14 mouse cellular contexts compared by ENCODE assay signal in genomic region chr7:25804792-25805191, GRCm38 (mm10). TPM values are rescaled to one million over a fixed set of nuclear protein-coding genes. Genes with fewer than 3 reads are reported as not detected.
DNase-seq lines count a peak whose midpoint lies in the region; TF ChIP-seq lines count a peak whose summit lies in the region.
"Had no signal": no experiment of that assay in that cellular context is flagged by ENCODE, and none has a peak within 500 bp of the region (broad histone marks: within the 10 kb centered on the region; RNA-seq: fewer than 3 reads in every experiment).

No protein-coding gene starts in this region.

- TF ChIP-seq POLR2A in kidney, adult 2 months (IDR thresholded peaks at IDR 0.05; ENCODE audit: low read depth, low read length), result no peak

- peak; percentile 35 for DNase-seq in adrenal gland, postnatal 10 days
- no peak for DNase-seq in adrenal gland, adult 8-10 months
- DNase-seq in kidney, adult 2 months, result no peak
- DNase-seq in kidney, postnatal 10 days, result no peak
- DNase-seq in ovary, adult 18-20 months (ENCODE audit: low spot score), result peak; percentile 60
- no peak for DNase-seq in ovary, postnatal 10 days (ENCODE audit: low spot score)
- no peak for DNase-seq in thymus, postnatal 14 days
- DNase-seq in layer of hippocampus, adult 11-12 months (ENCODE audit: low spot score), result no peak
- DNase-seq: kidney, adult 11 months had no signal

- H3K27me3 ChIP-seq in kidney, adult 2 months (replicated peaks; ENCODE audit: control insufficient read depth, insufficient read depth, low read length), result no peaks in the 10 kb centered on the region
- H3K27me3 ChIP-seq: forebrain, embryonic 12.5 days; midbrain, embryonic 15.5 days; stomach, embryonic 15.5 days had no signal

- H3K4me1 ChIP-seq in kidney, adult 2 months (ENCODE audit: control insufficient read depth, insufficient read depth, low read length), result no peaks in the 10 kb centered on the region

- 66% methylated on average over 4 of the region's 4 CpGs for WGBS in kidney, adult 2 months

- H3K4me3 ChIP-seq in kidney, adult 2 months (ENCODE audit: insufficient read depth, low read depth, low read length), result no peak overlapping the region
- H3K4me3 ChIP-seq: forebrain, embryonic 12.5 days; heart, embryonic 10.5 days; midbrain, embryonic 15.5 days; stomach, embryonic 15.5 days had no signal

- 0 out of 2 replicates have a peak overlapping the region, but pooled peaks have one; percentile 16 for H3K27ac ChIP-seq in kidney, adult 2 months (ENCODE audit: insufficient read depth, low read depth, low read length)
- H3K27ac ChIP-seq: forebrain, embryonic 12.5 days; heart, embryonic 10.5 days; midbrain, embryonic 15.5 days; stomach, embryonic 15.5 days had no signal

- TF ChIP-seq CTCF in kidney, adult 2 months (conservative IDR thresholded peaks at IDR 0.05; ENCODE audit: insufficient read depth, insufficient read length, low read depth, low read length), result no peak

- H3K36me3 ChIP-seq in kidney, adult 2 months (ENCODE audit: control insufficient read depth, insufficient read depth, low read length), result no peaks in the 10 kb centered on the region
- H3K36me3 ChIP-seq: forebrain, embryonic 12.5 days; heart, embryonic 10.5 days; midbrain, embryonic 15.5 days had no signal

RNA-seq across cellular contexts. Expression of gene Cyp2s1, which starts 11.9 kb away (rescaled TPM):
- 1 to 10 TPM; 3.2 to 3.9 TPM for total RNA-seq in adrenal gland, postnatal 10 days (2021)
- 1 to 10 TPM; 2.3 to 4.2 (median 3.2) TPM for total RNA-seq in adrenal gland, adult 8-10 months (2022)
- polyA plus RNA-seq in kidney, adult 2 months (2012; rRNA removed), result 22.1 and 26.2 TPM in 2 replicates
- total RNA-seq: hematopoietic stem cell, adult 5-6 weeks had no signal

RNA-seq across cellular contexts. Expression of gene Axl, which starts 16.3 kb away (rescaled TPM):
- total RNA-seq in adrenal gland, postnatal 10 days (2021), result 10 to 100 TPM; 62.1 to 66.3 TPM
- total RNA-seq in adrenal gland, adult 8-10 months (2022), result 10 to 100 TPM; 51.4 to 73.8 (median 64.5) TPM
- polyA plus RNA-seq in kidney, adult 2 months (2012; rRNA removed), result 31.0 and 36.1 TPM in 2 replicates

RNA-seq across cellular contexts. Expression of gene Hnrnpul1, which starts 50.2 kb away (rescaled TPM):
- 100 to 1,000 TPM; 114 to 125 TPM for total RNA-seq in adrenal gland, postnatal 10 days (2021)
- 100 to 1,000 TPM in 3 of 4 experiments, 10 to 100 TPM in 1; 97.0 to 132 (median 119) TPM for total RNA-seq in adrenal gland, adult 8-10 months (2022)
- 33.3 and 41.7 TPM in 2 replicates for polyA plus RNA-seq in kidney, adult 2 months (2012; rRNA removed)

Comparison
In these comparisons a context has a peak if more than half of its experiments do, and no peak if none do; other contexts are left out.
1. DNase-seq: peak in adrenal gland, postnatal 10 days (single experiment) and ovary, adult 18-20 months (single experiment); none in adrenal gland, adult 8-10 months (single experiment), kidney, adult 2 months (single experiment), kidney, postnatal 10 days (single experiment), ovary, postnatal 10 days (single experiment), thymus, postnatal 14 days (single experiment) and layer of hippocampus, adult 11-12 months (single experiment).